In the genomic region with DNA sequence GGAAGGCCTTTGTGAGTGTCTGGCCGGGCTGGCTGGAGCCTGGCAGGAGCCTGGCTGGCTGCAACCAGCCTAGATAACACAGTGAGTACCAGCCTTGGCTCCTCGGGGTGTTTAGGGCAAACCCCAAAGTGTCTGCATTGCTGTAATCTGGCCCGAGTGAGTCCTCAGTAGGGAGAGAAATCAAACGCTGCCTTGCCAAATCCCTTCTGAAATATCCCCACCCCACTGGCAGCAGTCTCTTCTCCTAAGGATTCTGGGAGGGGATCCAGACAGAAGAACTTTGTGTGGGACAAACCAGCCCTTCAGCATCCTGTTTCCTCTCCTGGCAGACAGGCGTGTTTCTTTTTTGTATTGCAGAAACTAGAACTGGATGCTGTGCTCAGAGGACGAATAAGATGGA, we compare ENCODE assay signal across 9 mouse cellular contexts.
DNase-seq lines count a peak whose midpoint lies in the region; ATAC-seq and TF ChIP-seq lines count a peak whose summit lies in the region.
"Had no signal": no experiment of that assay in that cellular context is flagged by ENCODE, and none has a peak within 500 bp of the region (broad histone marks: within the 10 kb centered on the region; RNA-seq: fewer than 3 reads in every experiment).

No protein-coding gene starts in this region.

- no peak for TF ChIP-seq POLR2A in thymus, adult 2 months (IDR thresholded peaks at IDR 0.05; ENCODE audit: control insufficient read depth, extremely low read depth, insufficient read depth, low read length, poor library complexity)

- H3K4me2 ChIP-seq in kidney, postnatal 0 days (ENCODE audit: low read length): no peak overlapping the region
- H3K4me2 ChIP-seq in embryonic facial prominence, embryonic 13.5 days: peak overlapping the region; percentile 20; the same call in 1 of the 2 replicates
- H3K4me2 ChIP-seq in stomach, embryonic 16.5 days (ENCODE audit: low read depth, low read length): peak overlapping the region; percentile 22; the same call in 1 of the 2 replicates
- H3K4me2 ChIP-seq: liver, embryonic 13.5 days had no signal

- no peaks in the 10 kb centered on the region for H3K4me1 ChIP-seq in kidney, postnatal 0 days (replicated peaks; ENCODE audit: insufficient read depth, low read length)
- peaks cover 9% of the 10 kb centered on the region for H3K4me1 ChIP-seq in embryonic facial prominence, embryonic 13.5 days
- no peaks in the 10 kb centered on the region for H3K4me1 ChIP-seq in heart, embryonic 10.5 days
- H3K4me1 ChIP-seq in midbrain, embryonic 10.5 days: peaks cover 10% of the 10 kb centered on the region
- no peaks in the 10 kb centered on the region for H3K4me1 ChIP-seq in stomach, embryonic 16.5 days (ENCODE audit: control insufficient read depth, insufficient read depth, low read length)
- H3K4me1 ChIP-seq in thymus, adult 2 months (replicated peaks; ENCODE audit: control insufficient read depth, insufficient read depth, low read length): no peaks in the 10 kb centered on the region
- H3K4me1 ChIP-seq: liver, embryonic 13.5 days had no signal

- no peak overlapping the region for H3K27ac ChIP-seq in kidney, postnatal 0 days
- peak overlapping the region; percentile 84 for H3K27ac ChIP-seq in embryonic facial prominence, embryonic 13.5 days
- 0 out of 2 replicates have a peak overlapping the region, but pooled peaks have one; percentile 60 for H3K27ac ChIP-seq in heart, embryonic 10.5 days
- H3K27ac ChIP-seq in midbrain, embryonic 10.5 days (replicated peaks): peak overlapping the region; percentile 73
- peak overlapping the region; percentile 28 for H3K27ac ChIP-seq in stomach, embryonic 16.5 days (ENCODE audit: low read length)
- H3K27ac ChIP-seq in thymus, adult 2 months (ENCODE audit: control insufficient read depth, insufficient read depth, low read length): no peak overlapping the region
- H3K27ac ChIP-seq: liver, embryonic 13.5 days had no signal

- no peaks in the 10 kb centered on the region for H3K36me3 ChIP-seq in kidney, postnatal 0 days (ENCODE audit: insufficient read depth, low read length)
- H3K36me3 ChIP-seq in embryonic facial prominence, embryonic 13.5 days: no peaks in the 10 kb centered on the region
- H3K36me3 ChIP-seq in heart, embryonic 10.5 days: no peaks in the 10 kb centered on the region
- H3K36me3 ChIP-seq in midbrain, embryonic 10.5 days: no peaks in the 10 kb centered on the region
- H3K36me3 ChIP-seq in stomach, embryonic 16.5 days (ENCODE audit: control insufficient read depth, insufficient read depth, low read length): no peaks in the 10 kb centered on the region
- H3K36me3 ChIP-seq in thymus, adult 2 months (ENCODE audit: control insufficient read depth, insufficient read depth, low read length): no peaks in the 10 kb centered on the region
- H3K36me3 ChIP-seq: liver, embryonic 13.5 days had no signal

- WGBS in kidney, postnatal 0 days: 12% methylated on average over 6 of the region's 6 CpGs
- 15% methylated on average over 6 of the region's 6 CpGs for WGBS in embryonic facial prominence, embryonic 13.5 days
- 6% methylated on average over 6 of the region's 6 CpGs for WGBS in heart, embryonic 10.5 days
- WGBS in midbrain, embryonic 10.5 days: 19% methylated on average over 6 of the region's 6 CpGs
- 11% methylated on average over 6 of the region's 6 CpGs for WGBS in stomach, embryonic 16.5 days
- 54% methylated on average over 6 of the region's 6 CpGs for WGBS in thymus, adult 2 months

- TF ChIP-seq CTCF in kidney, postnatal 0 days (IDR thresholded peaks at IDR 0.05; ENCODE audit: low read depth): no peak
- no peak for TF ChIP-seq CTCF in thymus, adult 2 months (IDR thresholded peaks at IDR 0.05; ENCODE audit: borderline replicate concordance, control insufficient read depth, extremely low read depth, insufficient read depth, low read length, poor library complexity)

- no peak overlapping the region for H3K4me3 ChIP-seq in kidney, postnatal 0 days (replicated peaks; ENCODE audit: low read depth, low read length)
- H3K4me3 ChIP-seq in embryonic facial prominence, embryonic 13.5 days: peak overlapping the region; percentile 6; the same call in 1 of the 2 replicates
- 0 out of 2 replicates have a peak overlapping the region, but pooled peaks have one; percentile 19 for H3K4me3 ChIP-seq in heart, embryonic 10.5 days
- peak overlapping the region; percentile 18; the same call in 1 of the 2 replicates for H3K4me3 ChIP-seq in midbrain, embryonic 10.5 days
- no peak overlapping the region for H3K4me3 ChIP-seq in stomach, embryonic 16.5 days (replicated peaks; ENCODE audit: low read length)
- no peak overlapping the region for H3K4me3 ChIP-seq in thymus, adult 2 months (ENCODE audit: control insufficient read depth, insufficient read depth, low read length)
- H3K4me3 ChIP-seq: liver, embryonic 13.5 days had no signal

- H3K9ac ChIP-seq in kidney, postnatal 0 days (ENCODE audit: low read depth, low read length): no peak overlapping the region
- H3K9ac ChIP-seq in embryonic facial prominence, embryonic 13.5 days: no peak overlapping the region
- H3K9ac ChIP-seq in stomach, embryonic 16.5 days (ENCODE audit: low read length): no peak overlapping the region
- H3K9ac ChIP-seq: liver, embryonic 13.5 days had no signal

- peak; percentile 72 for DNase-seq in kidney, postnatal 0 days (ENCODE audit: low spot score)
- DNase-seq in kidney, adult 9 months: no peak
- no peak for DNase-seq in heart, embryonic 10.5 days (ENCODE audit: low spot score)
- DNase-seq in layer of hippocampus, adult 9-11 months: peak; percentile 85
- peak; percentile 15 for DNase-seq in midbrain, embryonic 10.5 days (ENCODE audit: low spot score)
- no peak for DNase-seq in thymus, adult 2 months
- DNase-seq: liver, embryonic 13.5 days had no signal

- no peaks in the 10 kb centered on the region for H3K9me3 ChIP-seq in kidney, postnatal 0 days (replicated peaks; ENCODE audit: low read length)
- no peaks in the 10 kb centered on the region for H3K9me3 ChIP-seq in embryonic facial prominence, embryonic 13.5 days
- no peaks in the 10 kb centered on the region for H3K9me3 ChIP-seq in heart, embryonic 10.5 days
- H3K9me3 ChIP-seq in midbrain, embryonic 10.5 days (replicated peaks): no peaks in the 10 kb centered on the region
- no peaks in the 10 kb centered on the region for H3K9me3 ChIP-seq in stomach, embryonic 16.5 days (replicated peaks; ENCODE audit: control insufficient read depth, low read length)

- no peak for ATAC-seq in kidney, postnatal 0 days (replicated peaks; ENCODE audit: low FRiP score, low read depth)
- ATAC-seq in embryonic facial prominence, embryonic 13.5 days (ENCODE audit: insufficient number of reproducible peaks, insufficient read depth, low FRiP score, low TSS enrichment, low read depth): 0 out of 2 replicates have a peak, but pooled peaks have one; percentile 52
- ATAC-seq in stomach, embryonic 16.5 days (ENCODE audit: insufficient read depth, low FRiP score): peak; percentile 40; the same call in 1 of the 2 replicates

- no peaks in the 10 kb centered on the region for H3K27me3 ChIP-seq in kidney, postnatal 0 days (ENCODE audit: insufficient read depth, low read length)
- H3K27me3 ChIP-seq in embryonic facial prominence, embryonic 13.5 days: no peaks in the 10 kb centered on the region
- no peaks in the 10 kb centered on the region for H3K27me3 ChIP-seq in heart, embryonic 10.5 days (ENCODE audit: insufficient read depth, poor library complexity, severe bottlenecking)
- no peaks in the 10 kb centered on the region for H3K27me3 ChIP-seq in midbrain, embryonic 10.5 days (ENCODE audit: low read depth, poor library complexity, severe bottlenecking)
- H3K27me3 ChIP-seq in stomach, embryonic 16.5 days (ENCODE audit: control insufficient read depth, insufficient read depth, low read length): no peaks in the 10 kb centered on the region
- no peaks in the 10 kb centered on the region for H3K27me3 ChIP-seq in thymus, adult 2 months (ENCODE audit: control insufficient read depth, insufficient read depth, low read length)
- H3K27me3 ChIP-seq: liver, embryonic 13.5 days had no signal

Comparison
In these comparisons a context has a peak if more than half of its experiments do, and no peak if none do; other contexts are left out.
1. DNase-seq: peak in kidney, postnatal 0 days (single experiment), layer of hippocampus, adult 9-11 months (single experiment) and midbrain, embryonic 10.5 days (single experiment); none in kidney, adult 9 months (single experiment), heart, embryonic 10.5 days (single experiment) and thymus, adult 2 months (single experiment).
2. H3K27ac ChIP-seq: peak in embryonic facial prominence, embryonic 13.5 days (single experiment), heart, embryonic 10.5 days (single experiment), midbrain, embryonic 10.5 days (single experiment) and stomach, embryonic 16.5 days (single experiment); none in kidney, postnatal 0 days (single experiment) and thymus, adult 2 months (single experiment).
3. H3K4me3 ChIP-seq: peak in embryonic facial prominence, embryonic 13.5 days (single experiment), heart, embryonic 10.5 days (single experiment) and midbrain, embryonic 10.5 days (single experiment); none in kidney, postnatal 0 days (single experiment), stomach, embryonic 16.5 days (single experiment) and thymus, adult 2 months (single experiment).